18 mouse cellular contexts compared by ENCODE assay signal in the genomic region with DNA sequence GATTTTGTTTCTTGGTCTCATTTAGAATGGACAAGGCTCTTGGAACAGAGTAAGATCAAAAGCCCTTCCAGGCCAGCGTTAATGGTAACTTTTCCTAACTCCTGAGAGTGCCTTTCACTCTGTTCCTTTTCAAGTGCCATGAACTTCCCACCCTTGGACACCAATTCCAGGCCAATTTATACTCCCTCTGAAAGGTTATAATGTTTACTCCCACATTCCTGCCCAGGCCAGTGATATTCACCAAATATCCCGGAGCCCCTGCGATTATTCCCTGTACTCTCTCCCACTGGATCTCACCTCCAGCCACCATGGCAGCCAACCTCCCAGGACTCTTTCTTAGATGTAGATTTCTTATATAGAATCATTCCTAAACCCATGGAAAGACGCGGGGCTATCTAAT.
"Had no signal": no experiment of that assay in that cellular context is flagged by ENCODE, and none has a peak within 500 bp of the region (broad histone marks: within the 10 kb centered on the region; RNA-seq: fewer than 3 reads in every experiment).

No protein-coding gene starts in this region.

- H3K4me2 ChIP-seq: intestine, embryonic 15.5 days; liver, embryonic 13.5 days; midbrain, embryonic 13.5 days; neural tube, embryonic 12.5 days; neural tube, embryonic 15.5 days had no signal

- ATAC-seq: intestine, embryonic 15.5 days; midbrain, embryonic 13.5 days had no signal

- H3K4me3 ChIP-seq: intestine, embryonic 15.5 days; liver, embryonic 13.5 days; midbrain, embryonic 13.5 days; neural tube, embryonic 12.5 days; neural tube, embryonic 15.5 days had no signal

- H3K36me3 ChIP-seq: intestine, embryonic 15.5 days; liver, embryonic 13.5 days; midbrain, embryonic 13.5 days; neural tube, embryonic 12.5 days; neural tube, embryonic 15.5 days had no signal

- H3K9me3 ChIP-seq: intestine, embryonic 15.5 days; liver, embryonic 13.5 days; midbrain, embryonic 13.5 days; neural tube, embryonic 12.5 days; neural tube, embryonic 15.5 days had no signal

- H3K9ac ChIP-seq: intestine, embryonic 15.5 days; liver, embryonic 13.5 days; midbrain, embryonic 13.5 days; neural tube, embryonic 12.5 days; neural tube, embryonic 15.5 days had no signal

- DNase-seq: kidney, adult 11 months; kidney, adult 9 months; kidney, postnatal 14 days; kidney, postnatal 4 days; liver, embryonic 13.5 days; lung, adult 2 months; lung, postnatal 14 days; lung, postnatal 4 days; right cerebral cortex, adult 18-20 months; right cerebral cortex, postnatal 14 days; right cerebral cortex, postnatal 4 days; thymus, adult 2 months; thymus, postnatal 14 days had no signal

- H3K27ac ChIP-seq: intestine, embryonic 15.5 days; liver, embryonic 13.5 days; midbrain, embryonic 13.5 days; neural tube, embryonic 12.5 days; neural tube, embryonic 15.5 days; stomach, postnatal 0 days had no signal

- H3K4me1 ChIP-seq: intestine, embryonic 15.5 days; liver, embryonic 13.5 days; midbrain, embryonic 13.5 days; neural tube, embryonic 12.5 days; neural tube, embryonic 15.5 days had no signal

- H3K27me3 ChIP-seq: intestine, embryonic 15.5 days; liver, embryonic 13.5 days; midbrain, embryonic 13.5 days; neural tube, embryonic 12.5 days; neural tube, embryonic 15.5 days had no signal
